Comparison of ENCODE assay signal across 8 mouse cellular contexts in genomic region chr1:86435302-86435821, GRCm38 (mm10). TPM values are rescaled to one million over a fixed set of nuclear protein-coding genes. Genes with fewer than 3 reads are reported as not detected.
A peak's percentile ranks its signal among the peaks of the same experiment; 100 is the strongest.
DNase-seq lines count a peak whose midpoint lies in the region; ATAC-seq lines count a peak whose summit lies in the region.

No protein-coding gene starts in this region.

- H3K36me3 ChIP-seq in embryonic facial prominence, embryonic 10.5 days (replicated peaks), result no peaks in the 10 kb centered on the region
- H3K36me3 ChIP-seq in kidney, embryonic 14.5 days (ENCODE audit: control insufficient read depth, insufficient read depth, low read length), result no peaks in the 10 kb centered on the region

- H3K27me3 ChIP-seq in embryonic facial prominence, embryonic 10.5 days (replicated peaks; ENCODE audit: low read depth, poor library complexity, severe bottlenecking), result peaks cover 14% of the 10 kb centered on the region; the same call in 1 of the 2 replicates
- H3K27me3 ChIP-seq in kidney, embryonic 14.5 days (ENCODE audit: control insufficient read depth, insufficient read depth, low read length), result no peaks in the 10 kb centered on the region

- peak; percentile 28 for ATAC-seq in kidney, embryonic 14.5 days (ENCODE audit: low FRiP score, low TSS enrichment)

- H3K9ac ChIP-seq in kidney, embryonic 14.5 days (ENCODE audit: low read depth, low read length), result peak overlapping the region; percentile 88; the same call in 1 of the 2 replicates

- DNase-seq in left cerebral cortex, adult 18-20 months (ENCODE audit: low spot score in 2 of 2), result peak; percentile 55 to 71
- DNase-seq in left cerebral cortex, adult 11 months (ENCODE audit: low spot score), result no peak
- DNase-seq in embryonic facial prominence, embryonic 10.5 days (ENCODE audit: low spot score), result peak; percentile 55
- peak; percentile 73 to 74 for DNase-seq in heart, adult 9 months (ENCODE audit: low spot score in 2 of 2)
- peak; percentile 38 for DNase-seq in liver
- peak; percentile 41 for DNase-seq in naive thymus-derived CD4-positive, alpha-beta T cell, adult 2 months (ENCODE audit: low read depth)
- DNase-seq in T-cell, adult 2 months (ENCODE audit: low spot score), result no peak

- H3K9me3 ChIP-seq in embryonic facial prominence, embryonic 10.5 days, result no peaks in the 10 kb centered on the region
- no peaks in the 10 kb centered on the region for H3K9me3 ChIP-seq in kidney, embryonic 14.5 days (ENCODE audit: control insufficient read depth, low read length)

- H3K27ac ChIP-seq in embryonic facial prominence, embryonic 10.5 days (replicated peaks), result peak overlapping the region; percentile 99
- H3K27ac ChIP-seq in kidney, embryonic 14.5 days (ENCODE audit: low read depth, low read length), result peak overlapping the region; percentile 98

- H3K4me3 ChIP-seq in embryonic facial prominence, embryonic 10.5 days, result peak overlapping the region; percentile 71
- no peak overlapping the region; the same call in 1 of the 2 replicates for H3K4me3 ChIP-seq in kidney, embryonic 14.5 days (ENCODE audit: low read length)

- peaks cover 59% of the 10 kb centered on the region for H3K4me1 ChIP-seq in embryonic facial prominence, embryonic 10.5 days
- H3K4me1 ChIP-seq in kidney, embryonic 14.5 days (ENCODE audit: control insufficient read depth, insufficient read depth, low read length), result peaks cover 27% of the 10 kb centered on the region

- peak overlapping the region; percentile 84 for H3K4me2 ChIP-seq in kidney, embryonic 14.5 days (replicated peaks; ENCODE audit: low read depth, low read length)

- WGBS in embryonic facial prominence, embryonic 10.5 days, result 35% methylated on average over 13 of the region's 13 CpGs
- 15% methylated on average over 13 of the region's 13 CpGs for WGBS in kidney, embryonic 14.5 days

RNA-seq across cellular contexts. Expression of gene Tex44, which starts 9.2 kb away (rescaled TPM):
- not detected for total RNA-seq in left cerebral cortex, adult 18-20 months (2021)
- not detected in 2 replicates for polyA plus RNA-seq in embryonic facial prominence, embryonic 10.5 days (2016; fragmentation: Nextera tagmentation; extraction: Ambion mirVana)
- polyA plus RNA-seq in kidney, embryonic 14.5 days (2014; fragmentation: Nextera tagmentation; extraction: Ambion mirVana), result not detected in 2 replicates

RNA-seq across cellular contexts. Expression of gene Nmur1, which starts 9.3 kb away (rescaled TPM):
- total RNA-seq in left cerebral cortex, adult 18-20 months (2021), result not detected
- 0.24 TPM in 1 of 2 replicates, not detected in the other for polyA plus RNA-seq in embryonic facial prominence, embryonic 10.5 days (2016; fragmentation: Nextera tagmentation; extraction: Ambion mirVana)
- not detected in 2 replicates for polyA plus RNA-seq in kidney, embryonic 14.5 days (2014; fragmentation: Nextera tagmentation; extraction: Ambion mirVana)

Comparison
In these comparisons a context has a peak if more than half of its experiments do, and no peak if none do; other contexts are left out.
1. DNase-seq: peak in left cerebral cortex, adult 18-20 months (2 of 2), embryonic facial prominence, embryonic 10.5 days (single experiment), heart, adult 9 months (2 of 2), liver (single experiment) and naive thymus-derived CD4-positive, alpha-beta T cell, adult 2 months (single experiment); none in left cerebral cortex, adult 11 months (single experiment) and T-cell, adult 2 months (single experiment).